Mouse (Mus musculus) spleen, postnatal 10 days (tissue): ENCODE results near the gene 4930558K02Rik.

Experiments used
- DNase-seq, 2 experiments: peaks; one replicate each; pipeline ENCODE4 v3.0.0; 2021 to 2022; ENCODE audit warnings: low spot score in 2 of 2

4930558K02Rik gene

GRCm38 (mm10) chr1:161992389-161992788 is 13.0 kb upstream of the 4930558K02Rik start:
- no peak for DNase-seq

GRCm38 (mm10) chr1:161991846-161992245 is 12.4 kb upstream of the 4930558K02Rik start:
- no peak for DNase-seq

GRCm38 (mm10) chr1:161990684-161991578 is 11.5 kb upstream of the 4930558K02Rik start:
- DNase-seq = no peak

- no peak for DNase-seq
Observed at GRCm38 (mm10) chr1:161983979-161984566, 4.6 kb upstream of the 4930558K02Rik start.

GRCm38 (mm10) chr1:161983451-161983850 is 4.0 kb upstream of the 4930558K02Rik start:
- no peak for DNase-seq

DNA sequence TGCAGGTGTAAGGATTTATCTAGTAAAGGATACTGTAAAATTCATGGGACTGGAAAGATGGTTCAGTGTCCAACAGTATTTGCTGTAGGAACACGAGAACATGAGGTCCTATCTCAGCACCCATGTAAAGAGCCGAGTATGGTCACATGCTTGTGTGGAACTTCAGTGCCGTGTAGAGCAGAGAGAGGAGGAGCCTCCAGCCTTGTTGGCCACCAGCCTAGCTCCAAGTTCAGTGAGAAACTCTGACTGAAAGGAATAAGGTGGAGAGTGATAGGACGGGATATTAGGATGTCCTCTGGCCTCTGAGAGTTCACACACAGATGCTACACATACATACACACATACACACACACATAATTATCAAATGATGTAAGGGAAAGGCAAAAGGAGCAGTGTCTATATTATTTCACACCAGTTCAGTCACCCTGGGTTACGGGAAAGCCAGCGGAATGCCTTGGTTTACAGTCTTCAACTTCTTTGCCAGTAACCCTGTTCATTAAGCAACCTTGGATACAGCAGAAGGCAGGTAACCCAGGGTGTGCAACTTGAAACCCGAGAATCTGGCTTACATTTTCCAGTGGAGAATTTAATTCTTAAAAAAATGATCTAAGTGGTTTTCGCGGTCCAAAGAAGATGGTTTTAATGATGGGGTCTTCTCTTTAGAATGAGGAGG is 1.3 kb upstream of the 4930558K02Rik start:
- DNase-seq = no peak

GRCm38 (mm10) chr1:161980046-161980445 is 610 bp upstream of the 4930558K02Rik start:
- DNase-seq = no peak

- DNase-seq = no peak
Observed at GRCm38 (mm10) chr1:161978173-161978700, 1.2 kb downstream of the 4930558K02Rik start.

- DNase-seq = no peak
Observed at GRCm38 (mm10) chr1:161977331-161977730, 2.1 kb downstream of the 4930558K02Rik start.

DNA sequence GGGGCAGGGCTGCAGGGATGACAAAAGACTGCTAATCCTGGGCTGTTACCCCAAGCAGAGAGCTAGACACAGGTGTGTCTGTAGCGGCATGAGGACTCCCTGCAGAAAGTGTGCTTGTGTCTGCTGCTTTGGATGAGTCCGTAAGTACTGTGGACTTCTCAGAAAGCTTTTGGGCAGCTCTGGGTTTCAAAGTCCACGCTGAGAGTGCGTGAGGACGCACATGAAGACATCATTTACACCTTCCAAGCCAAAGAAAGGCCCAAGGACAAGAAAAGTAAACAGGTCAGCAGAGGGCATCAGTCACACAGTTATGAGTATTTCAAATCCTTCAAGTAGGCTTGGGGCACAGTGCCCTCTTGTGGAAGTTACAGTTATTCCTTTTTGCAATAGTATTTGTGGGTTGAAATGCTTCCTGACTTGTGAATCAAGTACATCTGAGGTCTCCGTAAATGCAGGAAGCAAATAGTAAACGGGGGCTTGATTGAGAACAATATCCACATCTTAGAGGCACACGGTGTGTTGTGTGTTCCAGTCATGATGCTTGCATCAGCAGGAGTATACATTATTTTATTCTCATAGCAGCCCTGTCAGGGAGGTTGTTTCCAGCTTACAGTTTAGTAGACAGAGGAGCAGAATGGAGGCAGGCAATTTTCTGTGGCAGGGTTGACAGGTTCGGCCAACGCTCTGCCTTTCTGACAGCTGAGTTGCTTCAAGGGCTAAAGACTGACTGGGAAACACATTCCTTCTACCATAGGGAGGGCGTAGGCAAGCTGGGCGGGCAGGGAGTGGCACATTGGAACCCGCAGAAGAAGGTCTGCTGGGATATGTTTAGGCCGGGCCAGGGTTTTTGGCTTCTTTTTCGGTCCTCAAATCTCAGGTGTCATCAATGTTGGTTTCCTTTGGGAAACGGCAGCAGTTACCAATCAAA is 2.9 kb downstream of the 4930558K02Rik start:
- DNase-seq = peak; percentile 56 to 83

DNA sequence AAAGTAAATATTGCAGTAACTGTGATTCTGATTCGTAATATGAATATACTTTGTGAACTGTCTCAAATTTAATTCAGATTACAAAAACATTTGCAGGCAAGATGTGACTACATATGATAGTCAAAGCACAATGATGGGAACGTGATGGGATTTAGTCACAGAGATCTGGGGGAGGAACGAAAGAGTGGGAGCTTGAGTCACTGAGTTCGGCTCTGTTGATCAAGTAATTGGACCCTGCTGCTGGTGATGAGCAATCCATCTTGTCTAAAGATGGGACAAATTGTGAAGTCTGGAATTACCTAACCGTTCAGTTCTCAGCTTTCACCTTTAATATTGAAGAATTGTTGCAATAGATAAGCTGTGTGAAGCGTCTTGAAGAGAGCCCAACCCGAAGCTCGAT is 7.2 kb downstream of the 4930558K02Rik start:
- DNase-seq = no peak

- DNase-seq = no peak
Observed at GRCm38 (mm10) chr1:161970874-161971273, 8.6 kb downstream of the 4930558K02Rik start.

GRCm38 (mm10) chr1:161968589-161969407 is 10.6 kb downstream of the 4930558K02Rik start, which contains the start of gene Pigc:
Gene Pigc, plus strand, starts transcription at chr1:161969186.
- peak; percentile 74 to 91 for DNase-seq

GRCm38 (mm10) chr1:161967936-161968335 is 11.5 kb downstream of the 4930558K02Rik start:
- no peak for DNase-seq

- DNase-seq = peak in 1 of 2 experiments; percentile 41
Observed at GRCm38 (mm10) chr1:161962465-161963377, 16.7 kb downstream of the 4930558K02Rik start.

DNA sequence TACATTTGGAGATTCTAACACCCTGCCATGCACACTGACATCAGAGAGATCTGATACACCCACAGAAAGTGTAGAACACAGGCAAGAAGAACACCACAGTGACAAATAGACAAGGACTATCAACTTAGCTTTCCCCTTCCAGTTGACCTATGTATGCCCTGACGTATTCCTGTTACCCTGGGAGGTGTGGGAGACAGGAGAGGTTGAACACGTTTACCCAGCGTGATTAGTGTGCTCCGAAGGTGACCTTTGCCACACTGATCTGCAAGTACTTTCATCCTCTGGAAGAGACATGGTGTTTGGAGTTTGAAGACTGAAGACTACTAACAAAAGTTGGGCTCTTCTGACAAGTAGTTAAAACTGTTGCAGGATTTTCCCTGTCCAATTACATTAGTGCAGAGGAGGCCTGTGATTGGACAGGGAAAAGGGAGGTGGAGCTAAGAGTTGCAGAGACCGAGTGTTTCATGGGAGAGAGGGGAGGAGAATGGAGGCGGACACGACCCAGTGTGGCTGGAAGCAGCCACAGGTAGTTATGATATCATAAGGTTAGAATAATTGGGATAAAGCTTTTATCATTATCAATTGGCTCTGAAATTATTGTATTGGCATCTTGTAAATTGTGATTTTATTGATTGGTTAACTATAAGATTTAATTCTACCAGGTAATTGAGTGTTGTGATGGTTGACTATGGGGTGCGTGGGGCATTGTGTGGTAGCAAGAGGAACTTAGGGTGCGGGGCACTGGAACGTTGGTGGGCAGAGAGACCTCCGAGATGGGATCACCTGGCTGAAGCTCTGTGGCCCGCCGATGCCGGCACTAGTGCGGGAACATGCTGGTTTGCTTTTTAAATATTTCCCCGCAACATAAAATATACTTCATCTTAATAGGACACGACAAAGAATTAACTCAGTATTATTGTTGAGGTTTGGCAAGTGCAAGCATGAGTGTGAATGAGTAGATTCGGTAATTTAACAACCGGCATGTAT is 21.2 kb downstream of the 4930558K02Rik start:
- no peak for DNase-seq

- DNase-seq = no peak
Observed at GRCm38 (mm10) chr1:161955846-161956245, 23.6 kb downstream of the 4930558K02Rik start.

- no peak for DNase-seq
Observed at GRCm38 (mm10) chr1:161952599-161952998, 26.8 kb downstream of the 4930558K02Rik start.
